Mouse (Mus musculus): ENCODE results near the gene Trim7. TPM values are rescaled to one million over a fixed set of nuclear protein-coding genes. Genes with fewer than 3 reads are reported as not detected.
"Not testable (repeated sequence)": the region's sequence is repeated elsewhere in the genome, so short reads cannot be mapped to it uniquely, and the experiment has no call there.

Trim7 gene
- total RNA-seq (2012; rRNA removed) (0.72 and 0.81 TPM in 2 replicates), polyA plus RNA-seq (2012; ENCODE audit: insufficient read depth in 1 of 2, insufficient read length in 2 of 2, low read depth in 1 of 2, low replicate concordance in 2 of 2, missing spikeins in 1 of 2) (1 to 10 TPM in 1 of 2 experiments, not detected in 1; 1.3 TPM)

DNA sequence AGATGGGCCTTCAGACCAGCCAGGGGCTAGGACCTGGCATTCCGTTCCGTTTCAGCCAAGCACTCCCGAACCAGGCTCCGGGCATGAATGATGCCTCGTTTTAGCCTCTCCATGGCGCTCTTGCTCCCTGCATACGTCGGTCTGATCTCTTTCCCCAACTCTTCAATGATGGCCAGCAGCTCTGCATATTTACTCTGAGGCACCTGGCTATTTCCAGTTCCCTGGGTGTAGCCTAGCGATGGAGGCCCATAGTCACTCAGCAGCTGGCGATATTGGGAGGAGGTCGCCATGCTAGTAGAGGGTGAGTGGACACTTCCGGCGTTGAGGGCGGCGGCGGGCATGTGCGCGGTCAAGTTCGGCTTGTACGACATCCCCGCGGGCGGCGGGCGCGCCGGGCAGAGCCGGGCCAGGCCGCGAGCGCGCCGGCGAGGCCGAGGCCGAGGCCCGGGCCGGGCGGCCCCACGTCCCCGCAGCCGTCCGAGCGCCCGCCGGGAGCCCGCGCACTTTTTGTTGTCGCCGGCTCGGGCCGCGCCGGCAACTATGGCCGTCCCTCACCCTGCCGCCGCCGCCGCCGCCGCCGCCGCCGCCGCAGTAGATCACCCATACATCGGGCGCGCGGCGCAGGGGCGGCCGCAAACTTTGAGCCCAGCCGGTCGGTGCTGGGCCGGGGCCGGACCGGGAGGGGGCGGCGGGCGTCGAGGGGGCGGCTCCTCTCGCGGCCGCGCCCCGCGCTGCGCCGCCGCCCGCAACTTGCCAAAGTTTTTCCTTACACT, at the start of gene Trim7, which contains the start of gene Gm12184:
TSS of gene Trim7 (plus strand) at position 162 of the 773 bp plus-strand sequence.
TSS of gene Gm12184 (minus strand) at position 677 of the 773 bp plus-strand sequence.
- not testable (repeated sequence) for H3K27me3 ChIP-seq (ENCODE audit: control insufficient read depth in 1 of 2, insufficient read depth in 2 of 2, low read length in 2 of 2); DNase-seq (ENCODE audit: low read depth, low spot score); H3K9me3 ChIP-seq (replicated peaks; ENCODE audit: insufficient read depth, low read length); H3K79me2 ChIP-seq (ENCODE audit: control insufficient read depth, insufficient read depth, low read length, poor library complexity); H3K36me3 ChIP-seq (ENCODE audit: control insufficient read depth in 1 of 2, insufficient read depth in 2 of 2, low read length in 2 of 2)
- Histone ChIP-seq H3K9ac (ENCODE audit: control insufficient read depth, low read depth, low read length, poor library complexity, severe bottlenecking) (peak within 1 kb of the TSS; percentile 58), H3K4me1 (ENCODE audit: control insufficient read depth in 1 of 2, insufficient read depth in 2 of 2, low read length in 2 of 2) (peaks cover 0 to 23% of the 10 kb centered on the region in 2 experiments; a peak in 2 of 4 replicates), H3K27ac (ENCODE audit: control insufficient read depth, low read depth, low read length) (0 out of 2 replicates have a peak within 1 kb of the TSS, but pooled peaks have one; percentile 12), H3K4me3 (ENCODE audit: control insufficient read depth in 1 of 2, insufficient read depth in 1 of 2, low read depth in 2 of 2, low read length in 2 of 2) (peak within 1 kb of the TSS; percentile 57 to 67)

DNA sequence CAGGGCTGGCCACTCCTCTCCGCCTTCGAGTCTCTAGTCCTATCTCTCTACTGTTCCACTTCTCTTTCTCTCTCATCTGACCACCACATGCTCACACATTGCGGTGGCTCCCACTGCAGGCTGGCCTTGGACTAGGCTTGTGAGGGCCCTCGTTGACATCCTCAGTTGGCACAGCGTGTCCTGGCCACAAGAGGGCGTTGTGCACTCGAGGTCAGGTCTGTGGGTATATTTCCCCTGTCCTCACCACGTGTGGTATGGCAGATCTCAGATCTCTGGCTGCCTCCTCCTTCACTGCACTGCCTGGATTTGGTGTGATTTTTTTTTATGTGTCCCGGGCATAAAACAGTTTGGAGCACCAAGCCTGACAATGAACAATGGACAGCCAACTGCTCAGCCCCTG, 49.3 kb upstream of the Trim7 start:
- TF ChIP-seq USF1 (IDR thresholded peaks at IDR 0.05; ENCODE audit: low read depth, low read length), result peak; percentile 71; the same call in 1 of the 2 replicates
- 0 out of 2 replicates have a peak, but pooled peaks have one; percentile 60 for TF ChIP-seq TBP (IDR thresholded peaks at IDR 0.05; ENCODE audit: low read depth, low read length)
- TF ChIP-seq MAX (IDR thresholded peaks at IDR 0.05; ENCODE audit: low read length), result peak; percentile 88
- TF ChIP-seq MAZ (IDR thresholded peaks at IDR 0.05; ENCODE audit: low read depth, low read length), result 0 out of 2 replicates have a peak, but pooled peaks have one; percentile 18
- peak; percentile 43; the same call in 1 of the 2 replicates for TF ChIP-seq HCFC1 (IDR thresholded peaks at IDR 0.05; ENCODE audit: low read depth, low read length)
- no peak for TF ChIP-seq E2F4 (IDR thresholded peaks at IDR 0.05; ENCODE audit: borderline replicate concordance, low read depth, low read length)
- peak; percentile 44 for TF ChIP-seq RCOR1 (IDR thresholded peaks at IDR 0.05; ENCODE audit: low read depth, low read length)
- no peak for TF ChIP-seq ZC3H11A (IDR thresholded peaks at IDR 0.05; ENCODE audit: low read depth, low read length)
- TF ChIP-seq CTCF (IDR thresholded peaks at IDR 0.05 in 2 of 3, conservative IDR thresholded peaks at IDR 0.05 in 1 of 3; ENCODE audit: control insufficient read depth in 1 of 3, insufficient read depth in 1 of 3, low read depth in 2 of 3, low read length in 3 of 3, poor library complexity in 1 of 3, severe bottlenecking in 1 of 3), result peak; percentile 87 to 98 (median 97)
- TF ChIP-seq SMC3 (IDR thresholded peaks at IDR 0.05; ENCODE audit: low read depth, low read length), result peak; percentile 71
- no peak for TF ChIP-seq USF2 (IDR thresholded peaks at IDR 0.05; ENCODE audit: borderline replicate concordance in 1 of 2, insufficient read depth in 1 of 2, low read depth in 1 of 2, low read length in 2 of 2)
- peak; percentile 69 for TF ChIP-seq SIN3A (IDR thresholded peaks at IDR 0.05; ENCODE audit: low read length)
- peak; percentile 95 for TF ChIP-seq MXI1 (IDR thresholded peaks at IDR 0.05; ENCODE audit: low read depth, low read length)
- peak; percentile 92 for TF ChIP-seq MYC (IDR thresholded peaks at IDR 0.05; ENCODE audit: low read depth, low read length)
- TF ChIP-seq EP300 (IDR thresholded peaks at IDR 0.05; ENCODE audit: low read depth in 1 of 2, low read length in 2 of 2), result no peak
- TF ChIP-seq RAD21 (IDR thresholded peaks at IDR 0.05; ENCODE audit: low read depth, low read length), result peak; percentile 50
- peak overlapping the region; percentile 73 to 92; a peak in 3 of 4 replicates for H3K4me3 ChIP-seq (ENCODE audit: control insufficient read depth in 1 of 2, insufficient read depth in 1 of 2, low read depth in 2 of 2, low read length in 2 of 2)
- DNase-seq (ENCODE audit: low read depth, low spot score), result peak; percentile 91

More for the DNA sequence above, 49.3 kb upstream of the Trim7 start:
- no peaks in the 10 kb centered on the region for H3K79me2 ChIP-seq (ENCODE audit: control insufficient read depth, insufficient read depth, low read length, poor library complexity)
- H3K27me3 ChIP-seq (ENCODE audit: control insufficient read depth in 1 of 2, insufficient read depth in 2 of 2, low read length in 2 of 2), result no peaks in the 10 kb centered on the region
- no peak overlapping the region for H3K27ac ChIP-seq (ENCODE audit: control insufficient read depth, low read depth, low read length)
- peaks cover 12 to 26% of the 10 kb centered on the region in 2 experiments for H3K4me1 ChIP-seq (ENCODE audit: control insufficient read depth in 1 of 2, insufficient read depth in 2 of 2, low read length in 2 of 2)
- H3K9ac ChIP-seq (ENCODE audit: control insufficient read depth, low read depth, low read length, poor library complexity, severe bottlenecking), result no peak overlapping the region
- no peaks in the 10 kb centered on the region for H3K9me3 ChIP-seq (replicated peaks; ENCODE audit: insufficient read depth, low read length)
- peaks cover 0 to 4% of the 10 kb centered on the region in 2 experiments; a peak in 2 of 4 replicates for H3K36me3 ChIP-seq (ENCODE audit: control insufficient read depth in 1 of 2, insufficient read depth in 2 of 2, low read length in 2 of 2)
